Mouse (Mus musculus) heart, postnatal 10 days (tissue): ENCODE data around the gene Zfp948. TPM values are rescaled to one million over a fixed set of nuclear protein-coding genes. Genes with fewer than 3 reads are reported as not detected.
"Not testable (repeated sequence)": the region's sequence is repeated elsewhere in the genome, so short reads cannot be mapped to it uniquely, and the experiment has no call there.

Experiments
- DNase-seq, 2 experiments: peaks; one replicate each; pipeline ENCODE4 v3.0.0; 2021
- intact Hi-C: fragments of 180-260 bp; cut with DNase I; formaldehyde crosslinking; loops from one replicate; pipeline ENCODE4 v1.15.1; 2025
- total RNA-seq, 2 experiments: library from RNA; stranded (reverse); gene quantifications; 2 replicates each; pipeline ENCODE4 v1.2.3; 2021

Zfp948 gene
- total RNA-seq, 2 experiments from 2014 or later: 6.8 to 7.1 TPM

GRCm38 (mm10) chr17:21616356-21616755, 49.5 kb downstream of the Zfp948 start:
- no peak for DNase-seq
- intact Hi-C loops: no loop called here

- DNase-seq: no peak
These were observed 50.5 kb downstream of the Zfp948 start for GRCm38 (mm10) chr17:21617352-21617751.

GRCm38 (mm10) chr17:21623647-21624046, 56.8 kb downstream of the Zfp948 start:
- intact Hi-C loops: no loop called here
- no peak for DNase-seq

More at GRCm38 (mm10) chr17:21617352-21617751, 50.5 kb downstream of the Zfp948 start:
- intact Hi-C loops: no loop called here

- intact Hi-C loops, DNase-seq: not testable (repeated sequence)
These were observed 69.0 kb downstream of the Zfp948 start for GRCm38 (mm10) chr17:21635758-21636157.

Other genes with a start within 250 kb of the Zfp948 start
- gene Zfp677, start 183.3 kb upstream of the Zfp948 start, total RNA-seq: 1 to 10 TPM in 1 of 2 experiments, under 1 TPM in 1; 0.98 to 1.0 TPM
- 1 to 10 TPM; 1.2 to 1.3 TPM for gene Zfp54, start 143.8 kb upstream of the Zfp948 start, total RNA-seq
- 1 to 10 TPM; 6.3 to 6.8 TPM for gene Zfp51, start 116.6 kb upstream of the Zfp948 start, total RNA-seq
- gene Zfp53, start 78.0 kb upstream of the Zfp948 start, total RNA-seq: 1 to 10 TPM; 2.5 to 2.9 TPM
- 1 to 10 TPM; 6.4 to 7.2 TPM for gene Zfp52, start 31.5 kb upstream of the Zfp948 start, total RNA-seq
- gene Zfp983, start 83.6 kb downstream of the Zfp948 start, total RNA-seq: 1 to 10 TPM; 2.7 to 3.5 TPM
- 1 to 10 TPM; 2.0 to 2.2 TPM for gene Gm10226, start 124.9 kb downstream of the Zfp948 start, total RNA-seq
- 1 to 10 TPM; 2.9 to 3.9 TPM for gene Zfp760, start 140.7 kb downstream of the Zfp948 start, total RNA-seq
- gene Zfp229, start 163.8 kb downstream of the Zfp948 start, total RNA-seq: 1 to 10 TPM; 6.7 to 6.9 TPM